Mouse (Mus musculus) CH12.LX (cell line): ENCODE results near the gene Prr13. TPM values are rescaled to one million over a fixed set of nuclear protein-coding genes. Genes with fewer than 3 reads are reported as not detected.
A peak's percentile ranks its signal among the peaks of the same experiment; 100 is the strongest.

ENCODE experiments used
- DNase-seq: peaks from one replicate; pipeline ENCODE4 v3.0.0-alpha.2; 2013; ENCODE audit errors: extremely low read depth
- H3K27ac ChIP-seq: 2 replicates; pipeline ENCODE4 v1.5.1; 2012; ENCODE audit warnings: low read depth, mild to moderate bottlenecking, control low read depth, moderate library complexity; ENCODE audit not compliant: insufficient read depth
- H3K27me3 ChIP-seq: replicated peaks from 2 replicates; pipeline ENCODE3; 2012; ENCODE audit warnings: inconsistent platforms
- H3K36me3 ChIP-seq, 2 experiments: replicated peaks in 1 of 2; 2 replicates each; pipeline versions ENCODE3 to v1.6.1; 2012; ENCODE audit warnings: inconsistent platforms in 1 of 2, low read length in 1 of 2, mild to moderate bottlenecking in 1 of 2, mixed read lengths in 1 of 2, moderate library complexity in 1 of 2; ENCODE audit not compliant: control insufficient read depth in 1 of 2, insufficient read depth in 1 of 2
- H3K4me1 ChIP-seq, 2 experiments: 2 replicates each; pipeline ENCODE4 v1.6.1; 2012; ENCODE audit warnings: inconsistent platforms in 1 of 2, moderate library complexity in 1 of 2; ENCODE audit not compliant: insufficient read depth in 2 of 2, control insufficient read depth in 1 of 2
- H3K4me2 ChIP-seq: 2 replicates; pipeline ENCODE4 v1.6.1; 2012; ENCODE audit warnings: low read depth, mild to moderate bottlenecking, control low read depth; ENCODE audit not compliant: poor library complexity, insufficient read depth, severe bottlenecking
- H3K4me3 ChIP-seq, 3 experiments: fragments of 150-350 bp in 1 of 3; sonication (generic) in 1 of 3; replicated peaks in 1 of 3; 2 replicates each; pipeline versions ENCODE3 to v1.5.1; 2011 to 2012; ENCODE audit warnings: low read depth in 2 of 3, low read length in 2 of 3, mild to moderate bottlenecking in 2 of 3, moderate library complexity in 2 of 3, control low read depth in 1 of 3, improper control_type of control experiment in 1 of 3, inconsistent platforms in 1 of 3, mixed read lengths in 1 of 3; ENCODE audit not compliant: poor library complexity in 1 of 3
- H3K79me2 ChIP-seq: replicated peaks from 2 replicates; pipeline ENCODE4 v1.6.1; 2012; ENCODE audit warnings: mild to moderate bottlenecking, moderate library complexity; ENCODE audit not compliant: control insufficient read depth, poor library complexity, insufficient read depth, severe bottlenecking; ENCODE audit errors: extremely low read depth
- H3K9ac ChIP-seq: 2 replicates; pipeline ENCODE4 v1.6.1; 2012; ENCODE audit warnings: low read depth, mild to moderate bottlenecking, control low read depth, moderate library complexity; ENCODE audit not compliant: insufficient read depth
- H3K9me3 ChIP-seq: replicated peaks from 2 replicates; pipeline ENCODE3; 2012; ENCODE audit warnings: low read length, inconsistent platforms, mixed read lengths
- CHD2 ChIP-seq: IDR thresholded peaks from 2 replicates; pipeline ENCODE4 v1.6.1; 2011; ENCODE audit warnings: low read length, improper control_type of control experiment
- CTCF ChIP-seq, 2 experiments: IDR thresholded peaks in 1 of 2; conservative IDR thresholded peaks in 1 of 2; 2 replicates each; pipeline ENCODE4 v1.5.1; 2011 to 2012; ENCODE audit warnings: low read depth in 2 of 2, low read length in 2 of 2, improper control_type of control experiment in 1 of 2, inconsistent platforms in 1 of 2, mild to moderate bottlenecking in 1 of 2, moderate library complexity in 1 of 2
- ETS1 ChIP-seq: conservative IDR thresholded peaks from 2 replicates; pipeline ENCODE4 v1.6.1; 2012; ENCODE audit warnings: low read depth, mild to moderate bottlenecking, inconsistent platforms, low read length, improper control_type of control experiment, moderate library complexity
- GABPA ChIP-seq: IDR thresholded peaks from 2 replicates; pipeline ENCODE4 v1.6.1; 2012; ENCODE audit warnings: low read depth, low read length, improper control_type of control experiment, inconsistent platforms; ENCODE audit not compliant: insufficient replicate concordance
- JUND ChIP-seq: conservative IDR thresholded peaks from 2 replicates; pipeline ENCODE4 v1.6.1; 2011; ENCODE audit warnings: low read depth, low read length, improper control_type of control experiment
- KAT2A ChIP-seq: IDR thresholded peaks from 2 replicates; pipeline ENCODE4 v1.6.1; 2012; ENCODE audit warnings: low read length, improper control_type of control experiment, inconsistent platforms; ENCODE audit not compliant: insufficient replicate concordance
- MAFK ChIP-seq: IDR thresholded peaks from 2 replicates; pipeline ENCODE4 v1.6.1; 2011; ENCODE audit warnings: low read length, improper control_type of control experiment; ENCODE audit not compliant: insufficient replicate concordance
- MEF2A ChIP-seq: IDR thresholded peaks from 2 replicates; pipeline ENCODE4 v1.6.1; 2014; ENCODE audit warnings: low read depth, mild to moderate bottlenecking, inconsistent platforms, low read length, improper control_type of control experiment, borderline replicate concordance
- MYC ChIP-seq: IDR thresholded peaks from 2 replicates; pipeline ENCODE4 v1.6.1; 2011; ENCODE audit warnings: low read depth, mild to moderate bottlenecking, improper control_type of control experiment, low read length
- NELFE ChIP-seq: IDR thresholded peaks from 2 replicates; pipeline ENCODE4 v1.6.1; 2011; ENCODE audit warnings: low read depth, low read length, improper control_type of control experiment
- PAX5 ChIP-seq: IDR thresholded peaks from 2 replicates; pipeline ENCODE4 v1.6.1; 2012; ENCODE audit warnings: low read length, inconsistent platforms, mixed read lengths
- POLR2AphosphoS2 ChIP-seq: IDR thresholded peaks from 2 replicates; pipeline ENCODE4 v1.6.1; 2011; ENCODE audit warnings: low read depth, low read length, improper control_type of control experiment
- SMC3 ChIP-seq: IDR thresholded peaks from 2 replicates; pipeline ENCODE4 v1.6.1; 2011; ENCODE audit warnings: low read depth, low read length, improper control_type of control experiment
- TBP ChIP-seq: conservative IDR thresholded peaks from 2 replicates; pipeline ENCODE4 v1.6.1; 2011; ENCODE audit warnings: low read depth, low read length, improper control_type of control experiment
- TCF12 ChIP-seq: IDR thresholded peaks from 2 replicates; pipeline ENCODE4 v1.6.1; 2014; ENCODE audit warnings: low read depth, mild to moderate bottlenecking, inconsistent platforms, low read length, improper control_type of control experiment
- USF2 ChIP-seq: conservative IDR thresholded peaks from 2 replicates; pipeline ENCODE4 v1.6.1; 2011; ENCODE audit warnings: low read depth, low read length, improper control_type of control experiment
- dilution Hi-C: fragments of 300-500 bp; cut with MboI; formaldehyde crosslinking; loops from 2 replicates; pipeline ENCODE4 v1.14.3; 2020; ENCODE audit warnings: low sequenced_read_pairs; ENCODE audit not compliant: extremely low pct_unique_long_range_greater_than_20kb, extremely low pct_ligation_motif_present
- in situ Hi-C: fragments of 300-500 bp; cut with MboI; formaldehyde crosslinking; loops from 3 replicates; pipeline ENCODE4 v1.14.3; 2019; ENCODE audit warnings: low sequenced_read_pairs, low pct_ligation_motif_present, low pct_unique_long_range_greater_than_20kb, mixed read lengths
- polyA plus RNA-seq: library from polyadenylated mRNA; unstranded; fragments of >175 nt; gene quantifications from 2 replicates; pipeline ENCODE4 v1.2.1, GENCODE M21; 2012; ENCODE audit warnings: low read depth; ENCODE audit not compliant: insufficient read length
- total RNA-seq, 2 experiments: library from RNA; depleted of rRNA; stranded (reverse); fragments of 300-350 nt in 1 of 2; fragments of >200 nt in 1 of 2; gene quantifications; 2 replicates each; pipeline ENCODE4 v1.2.3; 2012 to 2014

Gene Prr13
- total and polyA plus RNA-seq, 3 experiments: 32.2 to 131 (median 36.4) TPM

- H3K27me3 ChIP-seq: peaks cover 19% of the 10 kb centered on the region
- H3K4me3 ChIP-seq: no peak overlapping the region
- peaks cover 19% of the 10 kb centered on the region for H3K79me2 ChIP-seq
- H3K27ac ChIP-seq: no peak overlapping the region
- no peaks in the 10 kb centered on the region for H3K9me3 ChIP-seq
- no peak overlapping the region for H3K4me2 ChIP-seq
- peak; percentile 41 for DNase-seq
- no peaks in the 10 kb centered on the region for H3K36me3 ChIP-seq
- peaks cover 0 to 19% of the 10 kb centered on the region in 2 experiments; a peak in 2 of 4 replicates for H3K4me1 ChIP-seq
- in situ Hi-C loops: no loop called here
- dilution Hi-C loops: no loop called here
- peak; percentile 28 for TF ChIP-seq SMC3
- TF ChIP-seq TBP: no peak
- TF ChIP-seq PAX5: no peak
- no peak for TF ChIP-seq USF2
- TF ChIP-seq CTCF (conservative IDR thresholded peaks at IDR 0.05 in 1 of 2, IDR thresholded peaks at IDR 0.05 in 1 of 2; ENCODE audit: low read depth in 2 of 2, low read length in 2 of 2): peak; percentile 62
- no peak for TF ChIP-seq JUND
- H3K9ac ChIP-seq: no peak overlapping the region
These were observed 2.8 kb upstream of the Prr13 start for GRCm38 (mm10) chr15:102455993-102456392.

- Histone ChIP-seq H3K9me3 (no peaks in the 10 kb centered on the region), H3K4me2 (peak overlapping the region; percentile 80), H3K27me3 (peaks cover 9% of the 10 kb centered on the region), H3K4me1 (peaks cover 0 to 30% of the 10 kb centered on the region in 2 experiments; a peak in 3 of 4 replicates), H3K27ac (no peak overlapping the region), H3K36me3 (peaks cover 12 to 13% of the 10 kb centered on the region in 2 experiments), H3K9ac (peak overlapping the region; percentile 46), H3K79me2 (peaks cover 28% of the 10 kb centered on the region), H3K4me3 (peak overlapping the region in 2 of 3 experiments; percentile 64 to 85)
- no peak for TF ChIP-seq MEF2A
- no peak for TF ChIP-seq GABPA
- no peak for TF ChIP-seq ETS1
- no peak for TF ChIP-seq POLR2AphosphoS2
- TF ChIP-seq KAT2A: no peak
- no peak for TF ChIP-seq JUND
- TF ChIP-seq MYC: no peak
- no peak for TF ChIP-seq CHD2
- TF ChIP-seq TCF12: no peak
- no peak for TF ChIP-seq NELFE
- no peak for TF ChIP-seq MAFK
- DNase-seq: no peak
- in situ Hi-C loops (no loop called here), dilution Hi-C loops (no loop called here)
These were observed 635 bp upstream of the Prr13 start for GRCm38 (mm10) chr15:102458050-102458736.
